Mouse (Mus musculus) MEL (cell line): Measurements from ENCODE around the gene Hba-x.

Source experiments
- POLR2A ChIP-seq, 2 experiments: IDR thresholded peaks; 2 replicates each; pipeline ENCODE4 v1.6.1; 2011 to 2012; ENCODE audit warnings: low read length in 2 of 2, mild to moderate bottlenecking in 2 of 2, control low read depth in 1 of 2, improper control_type of control experiment in 1 of 2, low read depth in 1 of 2, moderate library complexity in 1 of 2; ENCODE audit not compliant: control insufficient read depth in 1 of 2, insufficient read depth in 1 of 2, poor library complexity in 1 of 2
- UBTF ChIP-seq: IDR thresholded peaks from 2 replicates; pipeline ENCODE4 v1.6.1; 2012; ENCODE audit warnings: low read depth, mild to moderate bottlenecking, inconsistent platforms, low read length, improper control_type of control experiment, moderate library complexity, borderline replicate concordance; ENCODE audit not compliant: insufficient read depth

DNA sequence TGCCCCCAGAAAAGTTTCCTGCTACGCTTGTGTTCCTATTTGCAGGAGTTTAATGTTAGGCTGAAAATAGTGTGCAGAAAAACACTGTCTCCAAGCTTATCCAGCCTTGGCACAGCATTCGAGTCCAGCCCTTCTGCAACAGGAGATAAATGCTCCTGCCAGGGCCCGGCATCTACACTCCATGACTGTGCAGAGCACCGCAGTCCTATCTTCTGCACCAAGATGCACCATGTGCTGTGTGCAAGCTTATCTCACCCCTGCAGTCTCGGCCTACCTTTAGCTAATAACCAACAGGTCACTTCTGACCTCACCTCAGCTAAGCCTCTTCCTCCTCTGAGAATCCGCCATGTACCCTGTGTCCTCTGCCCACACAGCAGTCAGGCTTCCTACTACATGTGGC is 30.6 kb upstream of the Hba-x start:
- TF ChIP-seq POLR2A (IDR thresholded peaks at IDR 0.05; ENCODE audit: control insufficient read depth in 1 of 2, insufficient read depth in 1 of 2, low read depth in 1 of 2, low read length in 2 of 2, poor library complexity in 1 of 2) (peak; percentile 25 to 37; a peak in 1 of 4 replicates), UBTF (no peak)
